Mouse (Mus musculus) frontal cortex, postnatal 14 days (tissue): Measurements from ENCODE around the gene Gm17428.
"Not testable (repeated sequence)": the region's sequence is repeated elsewhere in the genome, so short reads cannot be mapped to it uniquely, and the experiment has no call there.

ENCODE experiments used
- DNase-seq, 2 experiments: peaks; one replicate each; pipeline ENCODE4 v3.0.0; 2022; ENCODE audit warnings: low spot score in 2 of 2

The Gm17428 gene

GRCm38 (mm10) chr14:54951587-54951986 lies 25.1 kb upstream of the Gm17428 start:
- no peak for DNase-seq

GRCm38 (mm10) chr14:54953664-54954206 lies 23.0 kb upstream of the Gm17428 start:
- no peak for DNase-seq

- no peak for DNase-seq
Measured at GRCm38 (mm10) chr14:54954474-54954873, 22.3 kb upstream of the Gm17428 start.

GRCm38 (mm10) chr14:54955481-54955880 lies 21.3 kb upstream of the Gm17428 start:
- DNase-seq, result no peak

GRCm38 (mm10) chr14:54956533-54956932 lies 20.2 kb upstream of the Gm17428 start:
- DNase-seq, result no peak

- no peak for DNase-seq
Measured at GRCm38 (mm10) chr14:54958503-54958902, 18.2 kb upstream of the Gm17428 start.

- no peak for DNase-seq
Measured at GRCm38 (mm10) chr14:54959197-54959596, 17.5 kb upstream of the Gm17428 start.

- DNase-seq, result not testable (repeated sequence)
Measured at GRCm38 (mm10) chr14:54959853-54960613, 16.7 kb upstream of the Gm17428 start.

- DNase-seq, result peak in 1 of 2 experiments; percentile 18
Measured at GRCm38 (mm10) chr14:54960769-54961168, 16.0 kb upstream of the Gm17428 start.

GRCm38 (mm10) chr14:54961487-54961886 lies 15.2 kb upstream of the Gm17428 start:
- DNase-seq, result no peak

- DNase-seq, result no peak
Measured at GRCm38 (mm10) chr14:54962714-54963113, 14.0 kb upstream of the Gm17428 start.

GRCm38 (mm10) chr14:54963727-54964126 lies 13.0 kb upstream of the Gm17428 start:
- DNase-seq, result no peak

- no peak for DNase-seq
Measured at GRCm38 (mm10) chr14:54965044-54965443, 11.7 kb upstream of the Gm17428 start.

GRCm38 (mm10) chr14:54965631-54966030 lies 11.1 kb upstream of the Gm17428 start:
- no peak for DNase-seq

- no peak for DNase-seq
Measured at GRCm38 (mm10) chr14:54966320-54966977, 10.3 kb upstream of the Gm17428 start, which contains the start of gene Myh6. Gene Myh6 (minus strand): TSS chr14:54966927.

GRCm38 (mm10) chr14:54967874-54968273 lies 8.9 kb upstream of the Gm17428 start:
- DNase-seq, result no peak

- no peak for DNase-seq
Measured at GRCm38 (mm10) chr14:54968344-54968743, 8.4 kb upstream of the Gm17428 start.

GRCm38 (mm10) chr14:54972786-54973185 lies 3.9 kb upstream of the Gm17428 start:
- not testable (repeated sequence) for DNase-seq

GRCm38 (mm10) chr14:54974068-54974791 lies 2.5 kb upstream of the Gm17428 start:
- peak in 1 of 2 experiments; percentile 46 for DNase-seq

- DNase-seq, result no peak
Measured at GRCm38 (mm10) chr14:54978664-54979063, 1.9 kb downstream of the Gm17428 start.

GRCm38 (mm10) chr14:54981934-54982333 lies 5.2 kb downstream of the Gm17428 start:
- no peak for DNase-seq

- not testable (repeated sequence) for DNase-seq
Measured at GRCm38 (mm10) chr14:54988350-54988874, 11.7 kb downstream of the Gm17428 start.
